Comparison of ENCODE assay signal across 8 mouse cellular contexts in the genomic region with DNA sequence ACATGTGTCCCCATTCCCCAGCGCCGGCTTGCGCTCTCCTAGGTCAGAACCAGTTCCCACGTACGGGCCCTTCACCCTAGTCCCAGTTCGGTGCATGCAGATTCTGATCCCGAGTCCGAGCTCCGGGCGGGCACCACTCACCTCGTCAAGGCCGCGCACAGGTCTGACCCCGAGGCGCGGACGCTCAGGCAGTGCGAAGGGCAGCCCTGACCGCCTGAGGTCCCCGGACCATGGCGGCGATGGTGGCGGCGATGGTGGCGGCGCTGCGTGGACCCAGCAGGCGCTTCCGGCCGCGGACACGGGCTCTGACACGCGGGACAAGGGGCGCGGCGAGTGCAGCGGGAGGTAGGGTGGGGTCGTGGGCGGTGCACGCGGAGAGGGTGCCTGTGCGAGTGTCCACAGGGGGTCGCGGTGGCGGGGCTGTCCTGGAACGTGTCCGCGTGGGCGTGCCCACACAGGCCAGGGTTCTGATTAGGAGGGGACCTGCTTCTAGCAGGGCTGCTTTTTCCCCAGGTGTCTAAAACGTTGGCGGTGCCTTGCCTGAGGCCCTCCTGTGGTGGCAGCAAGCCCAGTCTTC. TPM values are rescaled to one million over a fixed set of nuclear protein-coding genes. Genes with fewer than 3 reads are reported as not detected.
A peak's percentile ranks its signal among the peaks of the same experiment; 100 is the strongest.
DNase-seq lines count a peak whose midpoint lies in the region; ATAC-seq and TF ChIP-seq lines count a peak whose summit lies in the region.

A gene (plus strand): TSS at position 170 of the 577 bp plus-strand sequence.

- peaks cover 16% of the 10 kb centered on the region for H3K4me1 ChIP-seq in brown adipose tissue, adult 24 weeks (ENCODE audit: control insufficient read depth, insufficient read depth, insufficient read length, low read length)
- peaks cover 41% of the 10 kb centered on the region for H3K4me1 ChIP-seq in forebrain, embryonic 10.5 days
- peaks cover 41% of the 10 kb centered on the region for H3K4me1 ChIP-seq in heart, embryonic 15.5 days (replicated peaks)
- peaks cover 50% of the 10 kb centered on the region for H3K4me1 ChIP-seq in liver, embryonic 16.5 days (ENCODE audit: control insufficient read depth, low read depth, low read length)
- peaks cover 22% of the 10 kb centered on the region for H3K4me1 ChIP-seq in neural tube, embryonic 12.5 days
- H3K4me1 ChIP-seq in stomach, postnatal 0 days (replicated peaks; ENCODE audit: control insufficient read depth, insufficient read depth) = no peaks in the 10 kb centered on the region

- peak within 1 kb of the TSS; percentile 90 for H3K27ac ChIP-seq in brown adipose tissue, adult 24 weeks (replicated peaks; ENCODE audit: low read depth, low read length)
- peak within 1 kb of the TSS; percentile 96 for H3K27ac ChIP-seq in forebrain, embryonic 10.5 days
- H3K27ac ChIP-seq in heart, embryonic 15.5 days = peak within 1 kb of the TSS; percentile 82
- peak within 1 kb of the TSS; percentile 99 for H3K27ac ChIP-seq in liver, embryonic 16.5 days (ENCODE audit: low read length)
- no peak within 1 kb of the TSS for H3K27ac ChIP-seq in neural tube, embryonic 12.5 days
- H3K27ac ChIP-seq in stomach, postnatal 0 days (replicated peaks) = peak within 1 kb of the TSS; percentile 88

- peak; percentile 81 for ATAC-seq in heart, embryonic 15.5 days (replicated peaks; ENCODE audit: insufficient number of reproducible peaks, insufficient read depth, low FRiP score, low read depth)
- peak; percentile 69 for ATAC-seq in liver, embryonic 16.5 days (ENCODE audit: low read depth)
- peak; percentile 81 for ATAC-seq in neural tube, embryonic 12.5 days (ENCODE audit: low FRiP score, low read depth)
- ATAC-seq in stomach, postnatal 0 days (ENCODE audit: low FRiP score, low TSS enrichment) = peak; percentile 84

- H3K4me3 ChIP-seq in brown adipose tissue, adult 24 weeks (ENCODE audit: insufficient read depth, low read depth, low read length) = peak within 1 kb of the TSS; percentile 85
- H3K4me3 ChIP-seq in forebrain, embryonic 10.5 days = peak within 1 kb of the TSS; percentile 88
- H3K4me3 ChIP-seq in heart, embryonic 15.5 days = peak within 1 kb of the TSS; percentile 89
- peak within 1 kb of the TSS; percentile 93 for H3K4me3 ChIP-seq in liver, embryonic 16.5 days (ENCODE audit: low read depth, low read length)
- H3K4me3 ChIP-seq in neural tube, embryonic 12.5 days = peak within 1 kb of the TSS; percentile 77
- H3K4me3 ChIP-seq in stomach, postnatal 0 days (ENCODE audit: low read depth, low read length) = peak within 1 kb of the TSS; percentile 77

- DNase-seq in CD4-positive, CD25-positive, alpha-beta regulatory T cell, adult 2 months (ENCODE audit: low read depth, low spot score) = peak; percentile 81
- peak; percentile 72 for DNase-seq in forebrain, embryonic 10.5 days (ENCODE audit: extremely low spot score, low spot score)
- DNase-seq in kidney, postnatal 25 days = peak; percentile 78 to 89
- peak; percentile 93 for DNase-seq in stomach, postnatal 0 days (ENCODE audit: low spot score)

- H3K36me3 ChIP-seq in forebrain, embryonic 10.5 days (replicated peaks) = peaks cover 26% of the 10 kb centered on the region
- peaks cover 14% of the 10 kb centered on the region; the same call in 1 of the 2 replicates for H3K36me3 ChIP-seq in heart, embryonic 15.5 days
- H3K36me3 ChIP-seq in liver, embryonic 16.5 days (ENCODE audit: control insufficient read depth, insufficient read depth) = peaks cover 18% of the 10 kb centered on the region
- peaks cover 11% of the 10 kb centered on the region for H3K36me3 ChIP-seq in neural tube, embryonic 12.5 days
- 0 out of 2 replicates have a peak, but pooled peaks cover 3% of the 10 kb centered on the region for H3K36me3 ChIP-seq in stomach, postnatal 0 days (ENCODE audit: control insufficient read depth, insufficient read depth, low read length)

- TF ChIP-seq EP300 in stomach, postnatal 0 days (optimal IDR thresholded peaks at IDR 0.05) = no peak

- WGBS in forebrain, embryonic 10.5 days = under 1% methylated on average over 52 of the region's 52 CpGs
- WGBS in heart, embryonic 15.5 days = under 1% methylated on average over 52 of the region's 52 CpGs
- 0% methylated on average over 51 of the region's 52 CpGs for WGBS in liver, embryonic 16.5 days (ENCODE audit: insufficient replicate concordance)
- under 1% methylated on average over 52 of the region's 52 CpGs for WGBS in neural tube, embryonic 12.5 days
- under 1% methylated on average over 52 of the region's 52 CpGs for WGBS in stomach, postnatal 0 days

- H3K4me2 ChIP-seq in heart, embryonic 15.5 days = peak within 1 kb of the TSS; percentile 90
- H3K4me2 ChIP-seq in liver, embryonic 16.5 days (ENCODE audit: low read depth, low read length) = peak within 1 kb of the TSS; percentile 89
- peak within 1 kb of the TSS; percentile 83 for H3K4me2 ChIP-seq in neural tube, embryonic 12.5 days (replicated peaks)
- peak within 1 kb of the TSS; percentile 87 for H3K4me2 ChIP-seq in stomach, postnatal 0 days (replicated peaks; ENCODE audit: low read depth)

- H3K9ac ChIP-seq in heart, embryonic 15.5 days = peak within 1 kb of the TSS; percentile 92
- peak within 1 kb of the TSS; percentile 90 for H3K9ac ChIP-seq in liver, embryonic 16.5 days (ENCODE audit: low read depth, low read length)
- H3K9ac ChIP-seq in neural tube, embryonic 12.5 days = peak within 1 kb of the TSS; percentile 80
- H3K9ac ChIP-seq in stomach, postnatal 0 days (ENCODE audit: low read length) = peak within 1 kb of the TSS; percentile 87

- no peaks in the 10 kb centered on the region for H3K9me3 ChIP-seq in forebrain, embryonic 10.5 days
- H3K9me3 ChIP-seq in heart, embryonic 15.5 days (replicated peaks) = no peaks in the 10 kb centered on the region
- no peaks in the 10 kb centered on the region for H3K9me3 ChIP-seq in liver, embryonic 16.5 days (replicated peaks; ENCODE audit: control insufficient read depth, low read length)
- no peaks in the 10 kb centered on the region for H3K9me3 ChIP-seq in neural tube, embryonic 12.5 days
- no peaks in the 10 kb centered on the region for H3K9me3 ChIP-seq in stomach, postnatal 0 days (ENCODE audit: control insufficient read depth, low read length)

- TF ChIP-seq CTCF in stomach, postnatal 0 days (IDR thresholded peaks at IDR 0.05; ENCODE audit: low read depth) = peak; percentile 77

- no peaks in the 10 kb centered on the region for H3K27me3 ChIP-seq in forebrain, embryonic 10.5 days (ENCODE audit: poor library complexity, severe bottlenecking)
- no peaks in the 10 kb centered on the region for H3K27me3 ChIP-seq in heart, embryonic 15.5 days
- no peaks in the 10 kb centered on the region for H3K27me3 ChIP-seq in liver, embryonic 16.5 days (ENCODE audit: control insufficient read depth, insufficient read depth, low read depth, low read length)
- no peaks in the 10 kb centered on the region for H3K27me3 ChIP-seq in neural tube, embryonic 12.5 days (replicated peaks)
- no peaks in the 10 kb centered on the region for H3K27me3 ChIP-seq in stomach, postnatal 0 days (ENCODE audit: control insufficient read depth, insufficient read depth, low read length)

RNA-seq across cellular contexts. Expression of the gene that starts here (rescaled TPM):
- polyA plus RNA-seq in brown adipose tissue, adult 24 weeks (2012; ENCODE audit: insufficient read depth, insufficient read length, missing spikeins) = 77.6 and 92.5 TPM in 2 replicates
- polyA plus RNA-seq in forebrain, embryonic 10.5 days (2016; fragmentation: Nextera tagmentation; extraction: Ambion mirVana) = 31.6 and 35.1 TPM in 2 replicates
- polyA plus RNA-seq in heart, embryonic 15.5 days (2015; fragmentation: Nextera tagmentation; extraction: Ambion mirVana) = 35.3 and 37.7 TPM in 2 replicates
- 98.3 and 106 TPM in 2 replicates for polyA plus RNA-seq in liver, embryonic 16.5 days (2015; fragmentation: Nextera tagmentation; extraction: Ambion mirVana)
- 20.5 and 24.8 TPM in 2 replicates for polyA plus RNA-seq in neural tube, embryonic 12.5 days (2016; fragmentation: Nextera tagmentation; extraction: Ambion mirVana)
- polyA plus RNA-seq in stomach, postnatal 0 days (2015; fragmentation: Nextera tagmentation; extraction: Ambion mirVana) = 16.2 and 16.8 TPM in 2 replicates
